Mouse (Mus musculus) central nervous system, embryonic 18 days (tissue): ENCODE results near the gene Ccl4. TPM values are rescaled to one million over a fixed set of nuclear protein-coding genes. Genes with fewer than 3 reads are reported as not detected.

Experiments used
- polyA plus RNA-seq: library from polyadenylated mRNA; depleted of rRNA; stranded (reverse); fragments of >200 nt; gene quantifications from 2 replicates; pipeline ENCODE4 v1.2.3, GENCODE M21; 2012; rRNA removed

Ccl4 gene
- 0.28 and 0.32 TPM in 2 replicates for polyA plus RNA-seq

DNA sequence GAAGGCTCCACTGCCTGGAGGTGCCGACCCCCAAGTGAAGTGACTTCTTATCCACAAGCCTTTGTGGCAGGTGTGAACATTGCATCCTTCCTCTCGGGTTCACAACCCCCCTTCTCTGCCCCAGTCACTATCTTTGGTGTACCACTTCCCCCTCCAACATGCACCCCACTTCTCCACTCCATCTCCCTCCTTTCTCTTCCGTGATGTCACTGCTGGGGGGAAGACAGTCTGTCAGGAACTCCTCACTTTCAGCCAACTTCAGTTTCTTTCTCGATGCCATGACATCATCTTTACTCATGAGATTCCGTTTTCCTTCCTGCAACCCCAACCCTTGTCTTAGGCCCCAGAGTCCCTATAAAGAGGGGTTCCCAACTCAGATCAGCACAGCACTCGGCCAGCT is at the start of gene Ccl4:
Gene Ccl4 (plus strand): TSS at position 381 of the 400 bp plus-strand sequence.

GRCm38 (mm10) chr11:83645521-83645920 is 16.9 kb upstream of the Ccl4 start, which contains the start of gene Rpl9-ps1:
Gene Rpl9-ps1, minus strand, starts transcription at chr11:83645621.

DNA sequence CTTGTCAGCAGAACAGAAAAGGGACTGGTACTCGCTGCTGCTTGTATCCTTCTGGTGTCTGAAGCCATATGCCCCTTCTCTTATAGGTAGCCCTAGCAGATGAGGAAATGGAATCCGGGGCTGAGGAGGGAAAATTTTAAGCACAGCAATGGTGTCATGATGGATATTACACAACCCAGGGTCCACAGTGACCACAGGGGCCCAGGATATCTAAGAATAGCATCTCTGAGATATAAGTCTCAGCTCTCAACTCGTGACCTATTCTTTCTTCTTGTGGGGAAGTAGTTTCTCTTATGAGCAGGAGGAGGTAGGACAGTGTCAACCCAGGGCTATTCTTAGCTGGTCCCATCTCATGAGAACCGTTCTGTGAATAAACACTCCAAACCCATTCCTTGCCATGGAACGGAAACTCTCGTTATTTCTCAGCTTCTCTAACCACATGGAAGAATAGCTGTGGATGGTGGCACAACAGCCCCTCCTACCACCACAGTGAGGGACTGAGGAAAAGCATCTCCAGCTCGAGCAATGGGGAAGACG is 13.0 kb upstream of the Ccl4 start, which contains the start of gene Ccl3:
Gene Ccl3 (minus strand): TSS at position 51 of the 537 bp plus-strand sequence.

DNA sequence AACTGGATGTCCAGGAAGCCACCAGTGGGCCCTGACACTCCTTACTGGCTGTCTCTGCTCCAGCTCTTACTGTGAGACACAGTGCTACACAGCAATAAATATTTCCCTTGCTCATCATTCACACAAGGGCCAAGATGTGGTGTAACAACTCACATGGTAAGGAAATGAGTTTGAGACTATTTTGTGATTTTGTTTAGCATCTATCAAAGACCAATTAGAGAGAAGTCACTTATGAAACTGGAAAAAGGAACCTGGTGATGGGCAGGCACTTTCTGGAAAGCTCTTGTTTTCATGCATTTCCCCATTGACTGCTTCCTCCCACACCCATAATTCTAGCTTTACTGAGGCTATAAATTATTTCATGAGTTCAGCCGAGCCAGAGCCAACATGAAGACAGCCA is 41.3 kb downstream of the Ccl4 start, which contains the start of gene Wfdc17:
Gene Wfdc17 (plus strand): TSS at position 287 of the 400 bp plus-strand sequence.

DNA sequence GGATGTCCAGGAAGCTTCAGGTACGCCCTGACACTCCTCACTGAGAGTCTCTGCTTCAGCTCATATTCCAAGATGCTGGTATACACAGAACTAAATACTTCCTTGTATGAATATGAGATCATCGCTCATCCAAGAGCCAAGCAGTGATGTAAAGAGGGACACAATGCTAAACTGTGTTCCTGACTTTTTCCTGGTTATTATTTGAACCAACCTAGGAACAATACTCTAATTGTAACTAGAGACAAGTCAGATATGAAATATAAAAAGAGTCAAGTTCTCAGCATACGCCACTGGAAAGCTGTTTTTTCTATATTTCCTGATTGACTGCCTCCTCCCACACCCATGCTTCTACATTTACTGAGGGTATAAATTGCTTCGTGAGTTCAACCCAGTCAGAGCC is 46.3 kb downstream of the Ccl4 start, which contains the start of gene Wfdc18:
Gene Wfdc18 (plus strand): TSS at position 301 of the 400 bp plus-strand sequence.

Other genes starting within 250 kb of the Ccl4 start
- 0.25 and 0.28 TPM in 2 replicates for gene Gas2l2, start 233.1 kb upstream of the Ccl4 start, polyA plus RNA-seq
- gene 1700020L24Rik, start 224.9 kb upstream of the Ccl4 start, polyA plus RNA-seq, result 0.45 and 0.64 TPM in 2 replicates
- gene Mmp28, start 199.5 kb upstream of the Ccl4 start, polyA plus RNA-seq, result 3.1 and 3.4 TPM in 2 replicates
- gene Taf15, start 189.5 kb upstream of the Ccl4 start, polyA plus RNA-seq, result 68.5 and 74.6 TPM in 2 replicates
- not detected in 2 replicates for gene Heatr9, start 140.4 kb upstream of the Ccl4 start, polyA plus RNA-seq
- gene Ccl5, start 132.1 kb upstream of the Ccl4 start, polyA plus RNA-seq, result not detected in 2 replicates
- gene Ccl9, start 83.9 kb upstream of the Ccl4 start, polyA plus RNA-seq, result 1.7 and 1.8 TPM in 2 replicates
- 0.70 and 1.2 TPM in 2 replicates for gene Ccl6, start 69.5 kb upstream of the Ccl4 start, polyA plus RNA-seq
- gene Rpl9-ps1, start 17.0 kb upstream of the Ccl4 start, polyA plus RNA-seq, result not detected in 2 replicates
- 1.5 and 1.7 TPM in 2 replicates for gene Ccl3, start 13.2 kb upstream of the Ccl4 start, polyA plus RNA-seq
- gene Wfdc17, start 41.4 kb downstream of the Ccl4 start, polyA plus RNA-seq, result not detected in 2 replicates
- 0.19 and 0.35 TPM in 2 replicates for gene Wfdc18, start 46.4 kb downstream of the Ccl4 start, polyA plus RNA-seq
- 0.19 TPM in 1 of 2 replicates, not detected in the other for gene Wfdc21, start 84.4 kb downstream of the Ccl4 start, polyA plus RNA-seq
- gene Heatr6, start 91.1 kb downstream of the Ccl4 start, polyA plus RNA-seq, result 29.9 and 33.7 TPM in 2 replicates
- 0.13 and 0.15 TPM in 2 replicates for gene Hnf1b, start 187.5 kb downstream of the Ccl4 start, polyA plus RNA-seq